ENCODE assay signal across 32 mouse cellular contexts in the genomic region with DNA sequence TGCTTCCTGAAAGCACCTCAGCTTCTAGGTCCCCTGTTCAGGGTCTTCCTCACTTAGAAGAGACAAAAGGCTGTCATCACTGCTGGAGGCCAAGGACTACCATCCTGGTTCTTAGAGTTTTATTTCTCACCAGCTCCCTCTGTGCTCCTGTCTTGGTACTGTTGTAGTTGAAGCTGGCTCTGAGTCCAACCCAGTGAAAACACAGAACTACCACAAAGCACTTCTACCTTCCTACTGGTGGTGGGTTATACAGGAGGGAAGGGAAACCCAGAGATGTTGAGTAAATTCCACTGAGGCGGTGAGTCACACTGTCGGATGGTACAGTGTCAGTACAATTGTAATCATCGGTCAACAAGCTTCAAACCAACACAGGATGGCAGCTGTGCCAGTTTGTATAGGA.
DNase-seq lines count a peak whose midpoint lies in the region; ATAC-seq lines count a peak whose summit lies in the region.
"Had no signal": no experiment of that assay in that cellular context is flagged by ENCODE, and none has a peak within 500 bp of the region (broad histone marks: within the 10 kb centered on the region; RNA-seq: fewer than 3 reads in every experiment).

No protein-coding gene starts in this region.

- peak; percentile 47 for ATAC-seq in common myeloid progenitor, adult 5-6 weeks (replicated peaks; ENCODE audit: low read depth, poor library complexity, severe bottlenecking)
- ATAC-seq in hindbrain, embryonic 16.5 days: no peak
- ATAC-seq: CD4-positive, CD25-positive, alpha-beta regulatory T cell, adult 4 months; forebrain, embryonic 14.5 days had no signal

- DNase-seq in layer of hippocampus, adult 11-12 months (ENCODE audit: low spot score): peak; percentile 6
- DNase-seq in layer of hippocampus, postnatal 14 days (ENCODE audit: low spot score in 2 of 2): no peak
- peak; percentile 12 for DNase-seq in thymus, postnatal 4 days
- DNase-seq in thymus, adult 18-20 months: no peak
- no peak for DNase-seq in urinary bladder, postnatal 4 days (ENCODE audit: low spot score in 2 of 2)
- DNase-seq in adipocyte (ENCODE audit: low spot score): no peak
- DNase-seq: adrenal gland, postnatal 36 days; cerebellum, adult 8-10 months; cerebellum, postnatal 25 days; embryo, embryonic 11 days; gastrocnemius, postnatal 14 days; heart, postnatal 10 days; kidney, adult 18-20 months; kidney, postnatal 25 days; right cerebral cortex, adult 18-20 months; spleen, adult 18-20 months had no signal

- peaks cover 7% of the 10 kb centered on the region; the same call in 1 of the 2 replicates for H3K4me1 ChIP-seq in hindbrain, embryonic 16.5 days (ENCODE audit: control insufficient read depth, insufficient read depth, low read depth, low read length)
- H3K4me1 ChIP-seq: embryonic facial prominence, embryonic 12.5 days; liver, embryonic 15.5 days; neural tube, embryonic 12.5 days had no signal

- no peaks in the 10 kb centered on the region for H3K9me3 ChIP-seq in hindbrain, embryonic 16.5 days (ENCODE audit: control insufficient read depth, low read length)
- H3K9me3 ChIP-seq: embryonic facial prominence, embryonic 12.5 days; heart, embryonic 13.5 days; hindbrain, embryonic 10.5 days; hindbrain, embryonic 15.5 days; kidney, embryonic 15.5 days; limb, embryonic 12.5 days; liver, embryonic 15.5 days; lung, embryonic 15.5 days; midbrain, embryonic 12.5 days; neural tube, embryonic 12.5 days had no signal

- H3K27me3 ChIP-seq in hindbrain, embryonic 16.5 days (replicated peaks; ENCODE audit: control insufficient read depth, insufficient read depth, low read length): no peaks in the 10 kb centered on the region
- H3K27me3 ChIP-seq: heart, embryonic 13.5 days; hindbrain, embryonic 15.5 days; kidney, embryonic 15.5 days; limb, embryonic 12.5 days; liver, embryonic 15.5 days; lung, embryonic 15.5 days; midbrain, embryonic 12.5 days; neural tube, embryonic 12.5 days had no signal

- no peak overlapping the region for H3K27ac ChIP-seq in hindbrain, embryonic 16.5 days (ENCODE audit: low read depth, low read length)
- H3K27ac ChIP-seq: embryonic facial prominence, embryonic 12.5 days; heart, embryonic 13.5 days; hindbrain, embryonic 10.5 days; hindbrain, embryonic 15.5 days; kidney, embryonic 15.5 days; limb, embryonic 12.5 days; liver, embryonic 15.5 days; lung, embryonic 15.5 days; macrophage; midbrain, embryonic 12.5 days; neural tube, embryonic 12.5 days had no signal

- WGBS in hindbrain, embryonic 16.5 days: 92% methylated on average over 3 of the region's 3 CpGs

- no peak overlapping the region for H3K4me3 ChIP-seq in hindbrain, embryonic 16.5 days (ENCODE audit: low read length)
- H3K4me3 ChIP-seq: embryonic facial prominence, embryonic 12.5 days; heart, embryonic 13.5 days; hindbrain, embryonic 10.5 days; hindbrain, embryonic 15.5 days; kidney, embryonic 15.5 days; limb, embryonic 12.5 days; liver, embryonic 15.5 days; lung, embryonic 15.5 days; midbrain, embryonic 12.5 days; myocyte; neural tube, embryonic 12.5 days had no signal

- no peak overlapping the region for H3K4me2 ChIP-seq in hindbrain, embryonic 16.5 days (ENCODE audit: low read length)
- H3K4me2 ChIP-seq: embryonic facial prominence, embryonic 12.5 days; heart, embryonic 13.5 days; hindbrain, embryonic 15.5 days; kidney, embryonic 15.5 days; limb, embryonic 12.5 days; liver, embryonic 15.5 days; lung, embryonic 15.5 days; midbrain, embryonic 12.5 days; neural tube, embryonic 12.5 days had no signal

- no peaks in the 10 kb centered on the region for H3K36me3 ChIP-seq in hindbrain, embryonic 16.5 days (ENCODE audit: control insufficient read depth, insufficient read depth, low read length)
- H3K36me3 ChIP-seq: embryonic facial prominence, embryonic 12.5 days; heart, embryonic 13.5 days; hindbrain, embryonic 10.5 days; hindbrain, embryonic 15.5 days; kidney, embryonic 15.5 days; limb, embryonic 12.5 days; liver, embryonic 15.5 days; lung, embryonic 15.5 days; midbrain, embryonic 12.5 days; neural tube, embryonic 12.5 days had no signal

- no peak overlapping the region for H3K9ac ChIP-seq in hindbrain, embryonic 16.5 days (ENCODE audit: low read depth, low read length)
- H3K9ac ChIP-seq: embryonic facial prominence, embryonic 12.5 days; heart, embryonic 13.5 days; hindbrain, embryonic 15.5 days; kidney, embryonic 15.5 days; limb, embryonic 12.5 days; liver, embryonic 15.5 days; lung, embryonic 15.5 days; midbrain, embryonic 12.5 days; neural tube, embryonic 12.5 days had no signal

Comparison
In these comparisons a context has a peak if more than half of its experiments do, and no peak if none do; other contexts are left out.
1. DNase-seq: peak in layer of hippocampus, adult 11-12 months (single experiment) and thymus, postnatal 4 days (single experiment); none in layer of hippocampus, postnatal 14 days (0 of 2), thymus, adult 18-20 months (0 of 2), urinary bladder, postnatal 4 days (0 of 2) and adipocyte (single experiment).